Mouse (Mus musculus) olfactory bulb, adult 2 months (tissue): Measurements from ENCODE around the gene Pdk3. TPM values are rescaled to one million over a fixed set of nuclear protein-coding genes. Genes with fewer than 3 reads are reported as not detected.

Experiments
- H3K27ac ChIP-seq: fragments of 200-500 bp; 2 replicates; pipeline ENCODE4 v1.5.1; 2012; ENCODE audit warnings: low read depth, low read length; ENCODE audit not compliant: insufficient read depth
- H3K4me1 ChIP-seq: fragments of 200-500 bp; 2 replicates; pipeline ENCODE4 v1.6.1; 2012; ENCODE audit warnings: low read length; ENCODE audit not compliant: control insufficient read depth, insufficient read depth
- H3K4me3 ChIP-seq: fragments of 200-500 bp; 2 replicates; pipeline ENCODE4 v1.5.1; 2012; ENCODE audit warnings: mild to moderate bottlenecking, low read depth, low read length, moderate library complexity; ENCODE audit not compliant: insufficient read depth
- CTCF ChIP-seq: fragments of 200-500 bp; IDR thresholded peaks from 2 replicates; pipeline ENCODE4 v1.5.1; 2012; ENCODE audit warnings: low read depth, mild to moderate bottlenecking, low read length, moderate library complexity; ENCODE audit not compliant: insufficient read depth
- POLR2A ChIP-seq: fragments of 200-500 bp; IDR thresholded peaks from 2 replicates; pipeline ENCODE4 v1.6.1; 2012; ENCODE audit warnings: mild to moderate bottlenecking, low read depth, low read length, moderate library complexity; ENCODE audit not compliant: insufficient read depth
- WGBS: fragments of 180-500 bp; shearing (Covaris S2); methylation state at CpG from one replicate; pipeline ENCODE4 v1.1.7; 2018; 5-methylcytosine and 5-hydroxymethylcytosine counted together
- polyA plus RNA-seq: library from polyadenylated mRNA; stranded (reverse); fragments of >200 nt; gene quantifications from 2 replicates; pipeline ENCODE4 v1.2.4, GENCODE M21; 2012; ENCODE audit warnings: low replicate concordance; ENCODE audit not compliant: missing spikeins, insufficient read depth, insufficient read length

Gene Pdk3
- polyA plus RNA-seq, 1 experiment, result not detected

DNA sequence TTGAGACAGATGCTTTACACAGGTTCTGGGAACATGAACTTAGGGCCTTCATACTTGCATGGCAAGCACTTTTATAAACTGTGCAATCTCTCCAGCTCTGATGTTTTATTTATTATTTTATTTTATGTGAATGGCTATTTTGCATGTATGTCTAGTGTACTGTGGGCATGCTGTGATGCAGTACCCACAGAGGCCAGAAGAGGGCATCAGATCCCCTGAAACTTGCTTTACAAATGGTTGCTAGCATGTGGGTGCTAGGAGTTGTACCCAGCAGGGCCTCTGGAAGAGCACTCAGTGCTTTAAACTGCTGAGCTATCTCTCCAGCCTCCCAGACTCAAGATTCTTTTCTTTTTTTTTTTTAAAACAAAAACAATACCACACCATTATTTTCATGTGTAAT lies 38.8 kb downstream of the Pdk3 start:
- TF ChIP-seq CTCF (no peak), POLR2A (no peak)
- H3K4me3 ChIP-seq, result no peak overlapping the region
- H3K27ac ChIP-seq, result no peak overlapping the region
- H3K4me1 ChIP-seq, result no peaks in the 10 kb centered on the region

DNA sequence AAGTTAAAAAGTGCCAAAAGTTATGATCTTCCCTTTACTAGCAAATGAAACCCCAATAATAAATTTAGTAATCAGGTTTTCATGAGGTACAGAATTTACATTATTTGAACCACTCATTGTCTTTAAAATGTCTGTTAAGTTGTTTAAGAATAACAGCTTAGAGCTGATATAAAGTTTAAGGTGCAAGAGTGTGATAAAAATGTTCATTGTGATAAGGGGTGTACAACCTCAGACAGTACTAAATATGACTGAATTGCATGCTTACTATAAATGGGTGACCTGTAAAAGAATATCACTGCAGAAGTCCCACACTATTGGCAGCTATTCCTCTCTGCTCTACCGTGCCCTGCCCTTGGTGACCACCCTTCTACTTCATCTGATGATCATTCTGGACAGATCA lies 42.4 kb downstream of the Pdk3 start:
- 82% methylated on average over 1 of the region's 1 CpGs for WGBS
- TF ChIP-seq CTCF, result no peak
- no peak for TF ChIP-seq POLR2A
- H3K27ac ChIP-seq, result no peak overlapping the region
- H3K4me3 ChIP-seq, result no peak overlapping the region
- H3K4me1 ChIP-seq, result no peaks in the 10 kb centered on the region

DNA sequence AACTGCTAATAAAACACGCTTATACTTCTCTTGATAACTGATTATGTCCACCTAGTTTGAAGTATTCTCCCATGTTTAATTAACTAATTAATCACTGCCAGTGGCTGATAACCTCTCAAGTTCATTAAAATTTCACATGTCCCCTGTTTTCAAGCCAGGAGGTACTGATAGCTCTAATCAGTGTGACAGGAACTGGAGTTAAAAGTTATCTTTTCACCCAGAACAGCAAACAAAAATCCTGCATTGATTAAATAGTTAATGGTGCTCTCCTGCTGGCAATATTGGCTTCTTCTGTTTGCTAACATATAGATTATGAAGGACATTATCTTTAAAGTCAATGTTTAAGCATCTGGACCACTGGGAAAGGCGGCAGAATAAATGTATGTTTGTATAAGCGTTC lies 71.2 kb downstream of the Pdk3 start:
- TF ChIP-seq POLR2A (no peak), CTCF (no peak)
- Histone ChIP-seq H3K27ac (no peak overlapping the region), H3K4me3 (no peak overlapping the region), H3K4me1 (no peaks in the 10 kb centered on the region)
- WGBS, result 96% methylated on average over 3 of the region's 3 CpGs

DNA sequence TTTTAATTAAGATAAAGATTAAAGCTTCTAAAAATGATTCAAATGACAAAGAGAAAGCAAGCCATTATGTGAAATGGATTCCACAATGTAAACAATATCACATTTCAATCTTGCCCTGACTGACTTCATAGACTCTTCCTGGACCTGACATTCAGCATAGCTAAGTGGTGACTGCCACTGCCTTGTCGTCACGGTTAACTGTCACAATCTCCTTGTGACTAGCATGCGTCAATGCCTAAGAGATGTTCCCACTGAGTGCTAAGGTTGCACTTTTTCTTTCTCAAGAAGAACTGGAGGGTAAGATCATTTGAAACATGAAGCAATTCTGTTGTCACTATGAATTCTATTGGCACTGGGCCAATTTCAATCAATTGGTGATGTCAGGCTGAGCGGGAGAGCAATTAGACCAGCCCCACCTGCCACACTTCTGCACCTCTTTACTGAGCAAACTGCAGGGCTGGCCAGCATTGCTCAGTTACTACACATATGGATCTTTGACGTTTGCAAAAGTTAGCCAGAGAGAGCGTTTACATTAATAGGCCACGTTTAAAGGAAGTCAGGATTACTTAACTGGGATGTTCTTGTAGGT lies 75.0 kb downstream of the Pdk3 start:
- H3K4me1 ChIP-seq, result no peaks in the 10 kb centered on the region
- H3K27ac ChIP-seq, result no peak overlapping the region
- 69% methylated on average over 7 of the region's 7 CpGs for WGBS
- H3K4me3 ChIP-seq, result no peak overlapping the region
- TF ChIP-seq POLR2A (no peak), CTCF (no peak)

DNA sequence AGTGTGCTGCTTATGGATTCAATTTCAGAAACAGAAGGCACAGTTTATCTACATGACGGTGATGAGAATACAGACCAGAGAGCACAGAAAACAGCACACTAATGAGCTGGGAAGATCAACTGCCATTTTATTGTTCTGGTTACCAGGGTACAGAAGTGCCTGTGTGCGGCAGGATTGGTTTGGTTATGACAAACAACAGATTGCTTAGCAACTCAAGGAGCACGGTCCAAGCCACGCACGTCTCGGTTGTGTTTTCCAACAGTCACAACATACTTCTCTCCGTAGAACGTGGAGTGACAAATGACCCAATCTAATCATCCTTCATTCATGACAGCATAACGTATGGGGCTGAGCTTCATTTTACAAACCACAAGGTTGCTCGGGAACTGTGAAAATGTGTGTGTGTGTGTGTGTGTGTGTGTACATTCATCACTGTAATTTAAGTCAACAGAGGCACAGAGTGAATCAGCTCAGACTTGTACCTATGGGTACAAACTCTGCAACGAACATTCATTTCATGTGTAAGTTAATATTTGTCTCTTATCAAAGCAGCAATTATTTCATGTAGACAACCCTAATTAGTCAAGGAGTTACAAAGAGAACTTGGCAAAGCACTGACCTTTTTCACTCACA lies 76.7 kb downstream of the Pdk3 start:
- Histone ChIP-seq H3K4me3 (no peak overlapping the region), H3K4me1 (no peaks in the 10 kb centered on the region), H3K27ac (no peak overlapping the region)
- no peak for TF ChIP-seq CTCF
- TF ChIP-seq POLR2A, result no peak
- 69% methylated on average over 11 of the region's 11 CpGs for WGBS

DNA sequence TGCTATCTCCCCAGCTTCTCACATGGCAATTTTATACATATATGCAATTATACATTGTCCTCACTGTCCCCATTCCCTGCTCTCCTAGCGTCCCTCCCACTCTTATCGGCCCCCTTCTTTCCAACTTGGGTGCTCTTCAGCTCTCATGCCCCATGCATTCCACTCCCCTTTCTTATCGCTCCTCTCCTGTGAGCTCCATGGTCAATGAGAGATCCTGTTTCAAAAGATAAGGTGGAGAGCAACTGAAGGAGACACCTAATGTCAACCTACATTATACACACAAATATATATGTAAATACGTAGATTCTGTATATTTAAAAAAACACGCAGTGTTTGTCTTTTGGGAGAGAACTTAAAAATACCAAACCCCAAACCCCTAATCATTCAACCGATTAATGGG lies 81.4 kb downstream of the Pdk3 start:
- 90% methylated on average over 6 of the region's 6 CpGs for WGBS

DNA sequence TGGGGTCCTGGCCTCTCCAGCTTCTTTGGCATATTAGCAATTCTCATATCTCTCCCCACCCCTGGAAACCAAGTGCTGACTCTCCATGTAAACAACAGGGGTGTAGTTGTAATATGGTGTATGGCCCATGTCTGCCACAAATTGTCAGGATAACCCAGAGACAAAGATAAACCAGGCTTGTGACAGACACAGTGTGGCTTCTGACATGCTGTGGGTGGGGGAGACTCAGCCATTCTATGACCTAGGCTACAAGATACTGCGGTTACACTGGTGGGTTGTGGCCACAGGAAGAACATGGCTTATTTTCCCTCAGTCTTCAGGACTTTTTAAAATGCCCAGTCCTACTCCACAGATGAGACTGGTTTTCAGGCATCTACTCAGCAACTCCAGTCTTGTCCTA lies 82.8 kb downstream of the Pdk3 start:
- Histone ChIP-seq H3K27ac (no peak overlapping the region), H3K4me1 (no peaks in the 10 kb centered on the region), H3K4me3 (no peak overlapping the region)
- 86% methylated on average over 1 of the region's 1 CpGs for whole genome bisulfite sequencing
- TF ChIP-seq POLR2A (no peak), CTCF (no peak)

More for the DNA sequence above, 81.4 kb downstream of the Pdk3 start:
- Histone ChIP-seq H3K27ac (no peak overlapping the region), H3K4me1 (no peaks in the 10 kb centered on the region), H3K4me3 (no peak overlapping the region)
- TF ChIP-seq CTCF, result no peak
- TF ChIP-seq POLR2A, result no peak

DNA sequence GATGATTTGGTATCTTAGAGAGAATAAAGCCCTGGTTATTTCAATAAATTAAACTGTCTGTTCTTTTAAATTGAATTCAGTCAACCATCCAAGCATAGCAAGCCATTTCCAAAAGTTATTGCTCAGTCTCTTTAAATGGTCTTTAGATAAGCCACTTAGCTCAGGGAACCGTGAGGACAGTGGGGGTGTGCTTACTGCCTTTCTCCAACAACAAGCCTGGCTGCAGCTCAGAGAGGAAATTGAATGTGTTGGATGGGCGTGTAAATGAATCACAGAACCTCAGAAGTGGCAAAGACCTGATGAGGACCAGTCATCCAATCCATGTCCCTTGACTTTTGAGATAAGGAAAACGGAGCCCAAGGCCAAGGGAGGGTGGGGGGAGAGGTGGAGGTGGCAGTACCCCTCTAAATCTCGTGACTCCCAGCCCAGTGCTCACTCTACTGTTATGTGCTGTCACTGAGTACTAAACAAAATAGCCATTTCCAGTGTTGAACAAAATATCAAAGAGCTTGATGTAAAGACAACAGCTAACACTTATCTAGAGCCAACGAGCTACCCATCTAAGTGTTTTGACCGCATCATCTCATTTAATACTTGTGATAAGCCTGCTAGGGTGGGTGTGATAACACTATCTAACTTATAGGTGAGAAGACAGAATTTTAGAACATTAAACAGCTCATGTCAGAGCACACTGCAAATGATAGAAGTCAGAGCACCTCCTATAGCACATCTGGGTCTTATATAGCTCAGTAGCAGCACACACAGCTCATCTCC lies 98.8 kb downstream of the Pdk3 start:
- peaks cover 8% of the 10 kb centered on the region; the same call in 1 of the 2 replicates for H3K4me1 ChIP-seq
- H3K27ac ChIP-seq, result peak overlapping the region; percentile 57; the same call in 1 of the 2 replicates
- H3K4me3 ChIP-seq, result no peak overlapping the region
- WGBS, result 57% methylated on average over 6 of the region's 6 CpGs
- TF ChIP-seq CTCF (no peak), POLR2A (no peak)

DNA sequence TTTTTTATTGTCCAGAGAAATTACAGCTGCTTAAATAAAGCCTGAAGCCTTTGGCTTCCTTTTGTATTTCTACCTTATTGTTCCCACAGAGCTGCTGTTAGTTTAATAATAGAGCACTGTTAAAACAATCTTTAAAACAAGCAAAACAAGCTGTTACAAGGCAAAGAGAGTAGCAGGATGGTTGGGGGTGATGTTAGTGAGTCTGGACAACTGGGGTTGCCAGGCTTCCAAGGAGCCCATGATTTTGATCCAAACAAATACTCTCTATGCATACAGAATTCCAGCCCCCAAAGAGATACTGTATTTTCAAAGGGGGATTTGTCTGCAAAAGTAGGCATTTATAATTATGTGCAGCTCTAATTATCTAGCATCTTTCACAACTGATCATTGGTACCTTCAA lies 99.6 kb downstream of the Pdk3 start:
- Histone ChIP-seq H3K27ac (no peak overlapping the region), H3K4me1 (peaks cover 8% of the 10 kb centered on the region; the same call in 1 of the 2 replicates), H3K4me3 (no peak overlapping the region)
- TF ChIP-seq POLR2A (no peak), CTCF (no peak)
